Mouse (Mus musculus): ENCODE measurements around the gene Gng13. TPM values are rescaled to one million over a fixed set of nuclear protein-coding genes. Genes with fewer than 3 reads are reported as not detected.

The Gng13 gene
- polyA plus RNA-seq, 1 experiment from 2014 or later, result 1.6 TPM

- no peak for ATAC-seq (ENCODE audit: low FRiP score)
- no peak overlapping the region for H3K4me2 ChIP-seq
- H3K4me3 ChIP-seq, result no peak overlapping the region
- H3K27me3 ChIP-seq, result peaks cover 8% of the 10 kb centered on the region
- H3K27ac ChIP-seq, result no peak overlapping the region
- WGBS, result 83% methylated on average over 4 of the region's 4 CpGs
- H3K36me3 ChIP-seq, result no peaks in the 10 kb centered on the region
- H3K9ac ChIP-seq, result no peak overlapping the region
- no peaks in the 10 kb centered on the region; the same call in 1 of the 2 replicates for H3K4me1 ChIP-seq (replicated peaks)
- H3K9me3 ChIP-seq, result no peaks in the 10 kb centered on the region
Observed at GRCm38 (mm10) chr17:25711136-25711535, 5.8 kb upstream of the Gng13 start.

- no peaks in the 10 kb centered on the region for H3K9me3 ChIP-seq
- peaks cover 6% of the 10 kb centered on the region; the same call in 1 of the 2 replicates for H3K36me3 ChIP-seq
- H3K27me3 ChIP-seq, result peaks cover 29% of the 10 kb centered on the region
- no peak overlapping the region for H3K4me3 ChIP-seq
- peaks cover 14% of the 10 kb centered on the region for H3K4me1 ChIP-seq (replicated peaks)
- no peak overlapping the region for H3K4me2 ChIP-seq
- no peak overlapping the region for H3K9ac ChIP-seq
- H3K27ac ChIP-seq, result no peak overlapping the region
- 53% methylated on average over 3 of the region's 3 CpGs for WGBS
- no peak for ATAC-seq (ENCODE audit: low FRiP score)
Observed at GRCm38 (mm10) chr17:25715627-25716026, 1.3 kb upstream of the Gng13 start.

- no peak overlapping the region; the same call in 1 of the 2 replicates for H3K9ac ChIP-seq
- H3K9me3 ChIP-seq, result no peaks in the 10 kb centered on the region
- no peak for ATAC-seq (ENCODE audit: low FRiP score)
- no peak overlapping the region for H3K27ac ChIP-seq
- peaks cover 6% of the 10 kb centered on the region; the same call in 1 of the 2 replicates for H3K36me3 ChIP-seq
- peaks cover 14% of the 10 kb centered on the region for H3K4me1 ChIP-seq (replicated peaks)
- H3K27me3 ChIP-seq, result peaks cover 29% of the 10 kb centered on the region
- no peak overlapping the region for H3K4me2 ChIP-seq
- H3K4me3 ChIP-seq, result no peak overlapping the region
- 5% methylated on average over 6 of the region's 6 CpGs for WGBS
Observed at GRCm38 (mm10) chr17:25716130-25716529, 841 bp upstream of the Gng13 start.

GRCm38 (mm10) chr17:25717691-25718090, 720 bp downstream of the Gng13 start:
- Histone ChIP-seq H3K27ac (no peak overlapping the region), H3K9me3 (no peaks in the 10 kb centered on the region), H3K36me3 (peaks cover 6% of the 10 kb centered on the region; the same call in 1 of the 2 replicates), H3K4me1 (replicated peaks) (peaks cover 14% of the 10 kb centered on the region), H3K27me3 (peaks cover 29% of the 10 kb centered on the region), H3K4me3 (peak overlapping the region; percentile 43), H3K4me2 (peak overlapping the region; percentile 81), H3K9ac (peak overlapping the region; percentile 72)
- 10% methylated on average over 6 of the region's 6 CpGs for WGBS
- ATAC-seq (ENCODE audit: low FRiP score), result peak; percentile 11; the same call in 1 of the 2 replicates

GRCm38 (mm10) chr17:25721476-25721875, 4.5 kb downstream of the Gng13 start:
- no peak overlapping the region for H3K4me2 ChIP-seq
- H3K4me1 ChIP-seq (replicated peaks), result peaks cover 20% of the 10 kb centered on the region
- H3K9me3 ChIP-seq, result no peaks in the 10 kb centered on the region
- H3K27ac ChIP-seq, result no peak overlapping the region
- WGBS, result 96% methylated on average over 5 of the region's 5 CpGs
- no peak for ATAC-seq (ENCODE audit: low FRiP score)
- H3K9ac ChIP-seq, result 0 out of 2 replicates have a peak overlapping the region, but pooled peaks have one; percentile 19
- H3K4me3 ChIP-seq, result no peak overlapping the region
- peaks cover 18% of the 10 kb centered on the region for H3K27me3 ChIP-seq
- peaks cover 11% of the 10 kb centered on the region; the same call in 1 of the 2 replicates for H3K36me3 ChIP-seq

- WGBS, result 95% methylated on average over 19 of the region's 19 CpGs
- no peak overlapping the region for H3K4me2 ChIP-seq
- peaks cover 19% of the 10 kb centered on the region for H3K4me1 ChIP-seq (replicated peaks)
- H3K4me3 ChIP-seq, result no peak overlapping the region
- no peak for ATAC-seq (ENCODE audit: low FRiP score)
- no peaks in the 10 kb centered on the region for H3K9me3 ChIP-seq
- no peaks in the 10 kb centered on the region for H3K27me3 ChIP-seq
- no peak overlapping the region for H3K9ac ChIP-seq
- H3K27ac ChIP-seq, result no peak overlapping the region
- H3K36me3 ChIP-seq, result peaks cover 11% of the 10 kb centered on the region; the same call in 1 of the 2 replicates
Observed at GRCm38 (mm10) chr17:25723470-25723869, 6.5 kb downstream of the Gng13 start.

GRCm38 (mm10) chr17:25723919-25724318, 6.9 kb downstream of the Gng13 start:
- Histone ChIP-seq H3K9ac (no peak overlapping the region), H3K4me1 (replicated peaks) (peaks cover 24% of the 10 kb centered on the region), H3K27ac (no peak overlapping the region), H3K4me3 (no peak overlapping the region), H3K36me3 (peaks cover 12% of the 10 kb centered on the region; the same call in 1 of the 2 replicates), H3K4me2 (no peak overlapping the region), H3K27me3 (no peaks in the 10 kb centered on the region), H3K9me3 (no peaks in the 10 kb centered on the region)
- ATAC-seq (ENCODE audit: low FRiP score), result no peak
- WGBS, result 76% methylated on average over 7 of the region's 7 CpGs

GRCm38 (mm10) chr17:25725264-25725663, 8.3 kb downstream of the Gng13 start:
- H3K9me3 ChIP-seq, result no peaks in the 10 kb centered on the region
- no peak overlapping the region for H3K4me2 ChIP-seq
- H3K27ac ChIP-seq, result no peak overlapping the region
- H3K4me1 ChIP-seq (replicated peaks), result peaks cover 26% of the 10 kb centered on the region
- H3K36me3 ChIP-seq, result peaks cover 18% of the 10 kb centered on the region
- no peak overlapping the region for H3K4me3 ChIP-seq
- 76% methylated on average over 6 of the region's 6 CpGs for WGBS
- no peak overlapping the region for H3K9ac ChIP-seq
- H3K27me3 ChIP-seq, result no peaks in the 10 kb centered on the region
- no peak for ATAC-seq (ENCODE audit: low FRiP score)

GRCm38 (mm10) chr17:25727265-25728008, 10.5 kb downstream of the Gng13 start, which contains the start of the genes Chtf18 and Rpusd1:
Gene Chtf18 (minus strand): TSS chr17:25727419.
Gene Rpusd1 (plus strand): TSS chr17:25727670.
- peaks cover 26% of the 10 kb centered on the region for H3K4me1 ChIP-seq (replicated peaks)
- H3K36me3 ChIP-seq, result peaks cover 28% of the 10 kb centered on the region
- H3K27ac ChIP-seq, result peak within 1 kb of the TSS; percentile 52; the same call in 1 of the 2 replicates
- peak within 1 kb of the TSS; percentile 90 for H3K4me2 ChIP-seq
- ATAC-seq (ENCODE audit: low FRiP score), result peak; percentile 99
- peak within 1 kb of the TSS; percentile 87 for H3K9ac ChIP-seq
- under 1% methylated on average over 37 of the region's 37 CpGs for WGBS
- peak within 1 kb of the TSS; percentile 66 for H3K4me3 ChIP-seq
- no peaks in the 10 kb centered on the region for H3K27me3 ChIP-seq
- H3K9me3 ChIP-seq, result no peaks in the 10 kb centered on the region

- H3K4me2 ChIP-seq, result peak overlapping the region; percentile 90
- H3K27me3 ChIP-seq, result no peaks in the 10 kb centered on the region
- 25% methylated on average over 4 of the region's 4 CpGs for WGBS
- no peak; the same call in 1 of the 2 replicates for ATAC-seq (ENCODE audit: low FRiP score)
- H3K9ac ChIP-seq, result peak overlapping the region; percentile 87
- peak overlapping the region; percentile 52; the same call in 1 of the 2 replicates for H3K27ac ChIP-seq
- peak overlapping the region; percentile 66 for H3K4me3 ChIP-seq
- peaks cover 26% of the 10 kb centered on the region for H3K4me1 ChIP-seq (replicated peaks)
- H3K36me3 ChIP-seq, result peaks cover 28% of the 10 kb centered on the region
- H3K9me3 ChIP-seq, result no peaks in the 10 kb centered on the region
Observed at GRCm38 (mm10) chr17:25728009-25728270, 11.0 kb downstream of the Gng13 start.

GRCm38 (mm10) chr17:25732082-25732481, 15.1 kb downstream of the Gng13 start:
- Histone ChIP-seq H3K9me3 (no peaks in the 10 kb centered on the region), H3K36me3 (peaks cover 23% of the 10 kb centered on the region), H3K4me1 (replicated peaks) (peaks cover 15% of the 10 kb centered on the region), H3K4me3 (no peak overlapping the region), H3K4me2 (no peak overlapping the region), H3K9ac (no peak overlapping the region), H3K27me3 (no peaks in the 10 kb centered on the region), H3K27ac (no peak overlapping the region)
- 15% methylated on average over 2 of the region's 2 CpGs for WGBS
- ATAC-seq (ENCODE audit: low FRiP score), result no peak

- peaks cover 13% of the 10 kb centered on the region for H3K36me3 ChIP-seq
- no peak overlapping the region for H3K27ac ChIP-seq
- peaks cover 5% of the 10 kb centered on the region; the same call in 1 of the 2 replicates for H3K27me3 ChIP-seq
- ATAC-seq (ENCODE audit: low FRiP score), result no peak
- H3K9me3 ChIP-seq, result no peaks in the 10 kb centered on the region
- H3K4me2 ChIP-seq, result no peak overlapping the region
- peak overlapping the region; percentile 2; the same call in 1 of the 2 replicates for H3K9ac ChIP-seq
- H3K4me3 ChIP-seq, result no peak overlapping the region
- H3K4me1 ChIP-seq (replicated peaks), result no peaks in the 10 kb centered on the region
- 88% methylated on average over 5 of the region's 5 CpGs for WGBS
Observed at GRCm38 (mm10) chr17:25735246-25735645, 18.3 kb downstream of the Gng13 start.
